Mouse (Mus musculus) CD8-positive naive resting alpha-beta T cell, adult 2 months (primary cell): ENCODE results near the gene Rexo4.

ENCODE experiments used
- DNase-seq, 2 experiments: peaks; one replicate each; pipeline ENCODE4 v3.0.0; 2022; ENCODE audit warnings: low read depth in 2 of 2, low spot score in 2 of 2

Gene Rexo4

DNA sequence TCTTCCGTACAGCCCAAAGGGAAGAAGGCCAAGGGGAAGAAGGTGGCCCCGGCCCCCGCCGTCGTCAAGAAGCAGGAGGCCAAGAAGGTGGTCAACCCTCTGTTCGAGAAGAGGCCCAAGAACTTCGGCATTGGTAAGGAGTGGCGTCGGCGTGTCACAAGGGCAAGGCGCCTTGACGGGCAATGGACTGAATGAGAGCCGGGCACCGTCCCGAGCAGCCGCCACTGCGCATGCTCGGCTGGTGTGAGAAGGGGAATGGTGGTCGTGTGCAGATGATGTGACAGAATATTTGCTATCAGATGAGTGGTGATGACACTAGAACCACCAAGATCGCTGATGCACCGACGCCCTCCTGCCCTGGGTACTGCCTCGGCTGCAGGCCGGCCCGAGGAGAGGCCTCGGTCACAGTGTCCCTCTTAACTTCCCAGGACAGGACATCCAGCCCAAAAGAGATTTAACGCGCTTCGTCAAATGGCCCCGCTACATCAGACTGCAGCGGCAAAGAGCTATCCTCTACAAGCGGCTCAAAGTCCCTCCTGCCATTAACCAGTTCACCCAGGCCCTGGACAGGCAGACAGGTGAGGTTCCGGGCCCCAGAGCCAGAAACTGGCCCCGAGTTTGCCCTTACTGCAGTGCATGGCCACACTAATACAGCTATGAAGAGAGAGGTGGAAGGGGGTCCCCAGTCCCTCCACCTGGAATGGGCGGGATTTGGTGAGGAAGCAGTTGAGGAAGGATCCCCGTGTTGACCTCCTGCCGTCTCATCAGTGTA lies 53.0 kb downstream of the Rexo4 start:
- no peak for DNase-seq

- peak; percentile 98 to 99 for DNase-seq
Measured at GRCm38 (mm10) chr2:26910124-26910993, 53.8 kb downstream of the Rexo4 start, which contains the start of the genes Med22 and Rpl7a. TSS of gene Med22 (minus strand) at chr2:26910677. TSS of gene Rpl7a (plus strand) at chr2:26910764.

DNA sequence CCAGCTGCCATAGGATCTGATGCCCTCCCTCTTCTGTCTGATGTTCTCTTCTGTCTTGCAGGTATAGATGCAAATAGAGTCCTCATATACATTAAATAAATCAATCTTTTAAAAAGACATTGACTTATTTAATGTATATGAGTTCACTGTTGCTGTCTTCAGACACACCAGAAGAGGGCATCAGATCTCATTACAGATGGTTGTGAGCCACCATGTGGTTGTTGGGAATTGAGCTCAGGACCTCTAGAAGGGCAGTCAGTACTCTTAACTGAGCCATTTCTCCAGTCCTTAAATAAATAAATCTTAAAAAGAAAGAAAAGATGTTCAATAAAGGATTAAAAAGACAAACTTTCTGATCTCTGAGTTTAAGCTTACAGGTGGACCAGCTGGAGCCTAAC lies 54.8 kb downstream of the Rexo4 start:
- no peak for DNase-seq

DNA sequence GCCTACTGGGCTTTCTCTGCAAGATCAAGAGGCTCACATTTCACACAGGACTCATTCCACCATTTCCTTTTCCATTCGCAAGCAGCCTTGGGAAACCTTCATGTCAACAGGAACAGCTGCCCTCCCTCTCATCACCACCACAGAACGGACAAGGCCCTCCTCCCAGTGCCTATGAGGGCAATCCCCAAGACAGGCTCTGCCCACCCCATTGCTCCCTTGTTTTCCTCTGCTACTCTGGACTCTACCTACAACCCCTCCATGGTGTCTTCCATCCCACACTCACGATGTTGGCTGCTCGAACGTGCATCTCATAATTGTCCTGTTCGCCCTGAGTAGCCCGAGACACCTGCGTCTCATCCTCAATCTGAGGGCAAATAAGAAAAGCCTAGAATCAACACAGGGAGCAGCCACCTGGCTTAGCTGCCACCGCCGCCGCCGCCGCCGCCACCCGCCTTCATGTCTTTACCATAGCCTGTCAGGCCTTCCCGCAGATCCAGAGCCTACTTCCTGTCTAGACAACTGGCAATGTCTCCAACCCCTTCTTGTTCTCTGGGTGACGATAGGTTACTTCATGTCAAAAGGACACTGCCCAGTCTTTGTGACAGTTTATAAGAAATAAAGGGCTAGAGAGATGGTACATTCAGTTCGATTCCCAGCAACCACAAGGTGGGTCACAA lies 55.3 kb downstream of the Rexo4 start:
- no peak for DNase-seq

- no peak for DNase-seq
Measured at GRCm38 (mm10) chr2:26907109-26907508, 57.1 kb downstream of the Rexo4 start.

- no peak for DNase-seq
Measured at GRCm38 (mm10) chr2:26906431-26906830, 57.8 kb downstream of the Rexo4 start.

DNA sequence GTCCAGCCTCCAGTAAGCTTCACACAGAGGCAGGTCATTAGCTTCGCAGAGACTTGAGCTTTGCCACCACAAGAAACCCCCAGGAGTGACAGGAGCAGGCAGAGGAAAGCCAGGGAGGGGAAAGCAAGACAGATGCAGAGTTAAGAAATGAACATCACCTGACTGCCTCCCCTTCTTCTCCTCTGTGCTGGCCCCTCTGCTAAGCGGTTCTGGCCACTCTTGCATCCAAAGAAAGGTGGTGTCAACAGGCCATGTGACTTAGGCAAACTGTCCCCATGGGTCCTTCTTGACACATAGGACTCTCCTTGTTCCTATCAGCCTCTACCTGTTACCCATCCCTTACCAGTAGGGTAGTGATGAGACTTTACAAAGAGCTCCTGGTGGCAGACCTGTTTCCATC lies 58.2 kb downstream of the Rexo4 start:
- no peak for DNase-seq
